Mouse (Mus musculus) midbrain, embryonic 11.5 days (tissue): ENCODE results near the gene Pln. TPM values are rescaled to one million over a fixed set of nuclear protein-coding genes. Genes with fewer than 3 reads are reported as not detected.

ENCODE experiments used
- polyA plus RNA-seq: library from polyadenylated mRNA; unstranded; fragments of >200 nt; fragmentation: Nextera tagmentation; extraction: Ambion mirVana; gene quantifications from 2 replicates; pipeline ENCODE4 v1.2.1, GENCODE M21; 2014

The Pln gene
- polyA plus RNA-seq, 1 experiment from 2014 or later: 1.1 TPM

Other genes with a start within 250 kb of the Pln start
- 3.8 and 4.4 TPM in 2 replicates for gene Cep85l, start 42.3 kb downstream of the Pln start, polyA plus RNA-seq